Mouse (Mus musculus) neural tube, embryonic 14.5 days (tissue): Measurements from ENCODE around the gene 6030408B16Rik. TPM values are rescaled to one million over a fixed set of nuclear protein-coding genes. Genes with fewer than 3 reads are reported as not detected.
"Not testable (repeated sequence)": the region's sequence is repeated elsewhere in the genome, so short reads cannot be mapped to it uniquely, and the experiment has no call there.

ENCODE experiments used
- ATAC-seq: fragments of 200-750 bp; cut with Nextera tagmentation; 2 replicates; pipeline ENCODE4 v1.8.0; 2017; ENCODE audit warnings: low read depth, mild to moderate bottlenecking, moderate TSS enrichment, moderate library complexity
- H3K27ac ChIP-seq: fragments of 300-500 bp; sonication (generic); 2 replicates; pipeline ENCODE4 v1.5.1; 2014; ENCODE audit warnings: low read depth, mild to moderate bottlenecking, control low read depth, low read length, moderate library complexity, mixed read lengths
- H3K27me3 ChIP-seq: fragments of 300-500 bp; sonication (generic); 2 replicates; pipeline ENCODE4 v1.6.1; 2014; ENCODE audit warnings: low read length; ENCODE audit not compliant: control insufficient read depth, insufficient read depth
- H3K36me3 ChIP-seq: fragments of 300-500 bp; sonication (generic); 2 replicates; pipeline ENCODE4 v1.6.1; 2014; ENCODE audit warnings: low read length, mixed read lengths; ENCODE audit not compliant: control insufficient read depth, insufficient read depth
- H3K4me1 ChIP-seq: fragments of 300-500 bp; sonication (generic); 2 replicates; pipeline ENCODE4 v1.6.1; 2014; ENCODE audit warnings: low read length; ENCODE audit not compliant: control insufficient read depth, insufficient read depth
- H3K4me2 ChIP-seq: fragments of 300-500 bp; sonication (generic); 2 replicates; pipeline ENCODE4 v1.6.1; 2014; ENCODE audit warnings: mild to moderate bottlenecking, low read depth, low read length, control low read depth
- H3K4me3 ChIP-seq: fragments of 300-500 bp; sonication (generic); 2 replicates; pipeline ENCODE4 v1.5.1; 2014; ENCODE audit warnings: low read depth, low read length, control low read depth, mixed read lengths
- H3K9ac ChIP-seq: fragments of 300-500 bp; sonication (generic); replicated peaks from 2 replicates; pipeline ENCODE4 v1.6.1; 2014; ENCODE audit warnings: low read depth, mild to moderate bottlenecking, control low read depth, low read length, mixed read lengths
- H3K9me3 ChIP-seq: fragments of 300-500 bp; sonication (generic); 2 replicates; pipeline ENCODE4 v1.6.1; 2016; ENCODE audit warnings: low read length; ENCODE audit not compliant: control insufficient read depth
- WGBS: fragments of 180-500 bp; shearing (Covaris S2); extraction: QIAGEN DNeasy Blood & Tissue Kit; methylation state at CpG from one replicate; pipeline ENCODE4 v1.1.7; 2014; 5-methylcytosine and 5-hydroxymethylcytosine counted together
- polyA plus RNA-seq: library from polyadenylated mRNA; unstranded; fragments of >200 nt; fragmentation: Nextera tagmentation; extraction: Ambion mirVana; gene quantifications from 2 replicates; pipeline ENCODE4 v1.2.1, GENCODE M21; 2014

The 6030408B16Rik gene
- polyA plus RNA-seq, 1 experiment from 2014 or later, result 0.64 TPM

DNA sequence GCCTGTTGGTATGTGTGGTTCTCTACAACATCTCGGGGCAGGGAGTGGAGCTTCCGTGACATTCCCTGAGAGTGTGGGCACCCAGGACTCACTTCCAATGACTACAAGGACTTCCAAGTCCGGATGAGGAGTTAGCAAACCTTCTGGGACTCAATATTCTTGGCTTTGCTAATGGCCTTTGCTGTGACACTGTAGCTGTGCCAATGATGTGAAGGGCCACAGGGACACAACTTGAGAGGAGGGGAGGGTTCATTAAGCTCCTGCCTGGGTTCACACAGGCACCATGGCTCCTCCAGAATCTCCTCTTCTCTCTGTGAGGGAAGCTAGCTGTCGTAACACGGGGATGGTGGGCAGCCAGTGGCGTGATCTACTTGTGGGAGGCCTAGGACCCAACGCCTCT is 29.6 kb downstream of the 6030408B16Rik start:
- 93% methylated on average over 7 of the region's 7 CpGs for WGBS
- Histone ChIP-seq H3K9ac (no peak overlapping the region), H3K4me3 (no peak overlapping the region), H3K4me2 (no peak overlapping the region), H3K27me3 (no peaks in the 10 kb centered on the region), H3K27ac (no peak overlapping the region), H3K4me1 (no peaks in the 10 kb centered on the region), H3K36me3 (no peaks in the 10 kb centered on the region), H3K9me3 (no peaks in the 10 kb centered on the region)
- ATAC-seq, result no peak

DNA sequence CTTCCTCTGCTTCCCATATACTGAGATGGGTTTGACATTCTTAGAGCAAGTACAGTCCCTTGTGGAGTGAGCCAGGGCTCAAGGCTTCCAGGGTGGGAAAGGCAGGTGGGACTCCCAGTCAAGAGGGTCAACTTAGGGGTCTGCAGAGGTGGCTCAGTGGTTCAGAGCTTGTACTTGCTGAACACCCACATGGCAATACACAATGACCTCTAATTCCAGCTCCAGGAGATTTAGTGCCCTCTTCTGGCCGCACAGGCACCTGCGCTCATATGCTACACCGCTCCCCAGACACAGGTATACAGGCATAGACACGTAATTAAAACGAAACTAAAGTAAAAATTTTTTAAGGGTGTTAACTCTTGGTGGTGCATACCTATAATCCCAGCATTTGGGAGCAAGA is 30.5 kb downstream of the 6030408B16Rik start:
- Histone ChIP-seq H3K4me2 (no peak overlapping the region), H3K27ac (no peak overlapping the region), H3K9ac (no peak overlapping the region), H3K4me3 (no peak overlapping the region), H3K4me1 (no peaks in the 10 kb centered on the region), H3K27me3 (no peaks in the 10 kb centered on the region), H3K36me3 (no peaks in the 10 kb centered on the region), H3K9me3 (no peaks in the 10 kb centered on the region)
- WGBS, result 94% methylated on average over 5 of the region's 5 CpGs
- no peak for ATAC-seq

DNA sequence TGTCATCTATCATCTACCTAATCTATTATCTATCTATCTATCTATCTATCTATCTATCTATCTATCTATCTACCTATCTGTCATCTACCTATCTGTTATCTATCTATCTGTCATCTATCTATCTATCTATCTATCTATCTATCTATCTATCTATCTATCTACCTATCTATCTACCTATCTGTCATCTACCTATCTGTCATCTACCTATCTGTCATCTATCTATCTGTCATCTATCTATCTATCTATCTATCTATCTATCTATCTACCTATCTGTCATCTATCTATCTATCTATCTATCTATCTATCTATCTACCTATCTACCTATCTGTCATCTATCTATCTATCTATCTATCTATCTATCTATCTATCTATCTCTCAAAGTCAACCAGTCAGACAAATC is 31.4 kb downstream of the 6030408B16Rik start:
- H3K4me3 ChIP-seq, H3K9me3 ChIP-seq, H3K4me1 ChIP-seq, H3K27ac ChIP-seq, H3K9ac ChIP-seq, H3K4me2 ChIP-seq, H3K36me3 ChIP-seq, H3K27me3 ChIP-seq, ATAC-seq: not testable (repeated sequence)

DNA sequence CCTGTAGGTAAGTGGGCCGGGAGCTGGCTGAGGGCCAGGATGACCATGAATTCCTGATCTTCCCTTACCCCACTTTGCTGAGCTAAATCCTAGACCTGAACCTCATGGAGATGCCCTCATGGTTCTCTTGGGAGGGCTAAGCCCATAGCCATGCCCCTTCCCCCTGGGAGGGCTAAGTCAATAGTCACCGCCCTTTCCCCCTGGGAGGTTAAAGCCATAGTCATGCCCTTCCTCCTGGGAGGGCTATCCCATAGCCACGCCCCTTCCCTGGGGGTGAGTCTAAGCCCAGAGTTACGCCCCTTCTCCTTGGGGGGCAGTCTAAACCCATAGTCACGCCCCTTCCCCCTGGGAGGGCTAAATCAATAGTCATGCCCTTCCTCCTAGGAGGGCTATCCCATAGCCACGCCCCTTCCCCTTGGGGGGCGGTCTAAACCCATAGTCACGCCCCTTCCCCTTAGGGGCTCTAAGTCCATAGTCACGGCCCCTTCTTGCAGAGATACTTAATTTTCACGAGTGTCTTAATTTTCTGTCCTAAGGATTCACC is 33.1 kb downstream of the 6030408B16Rik start:
- no peaks in the 10 kb centered on the region for H3K27me3 ChIP-seq
- WGBS, result 28% methylated on average over 9 of the region's 10 CpGs
- no peak overlapping the region for H3K4me3 ChIP-seq
- ATAC-seq, result no peak
- H3K9ac ChIP-seq, result no peak overlapping the region
- no peaks in the 10 kb centered on the region for H3K36me3 ChIP-seq
- H3K4me2 ChIP-seq, result no peak overlapping the region
- H3K9me3 ChIP-seq, result no peaks in the 10 kb centered on the region
- no peaks in the 10 kb centered on the region for H3K4me1 ChIP-seq
- no peak overlapping the region for H3K27ac ChIP-seq

DNA sequence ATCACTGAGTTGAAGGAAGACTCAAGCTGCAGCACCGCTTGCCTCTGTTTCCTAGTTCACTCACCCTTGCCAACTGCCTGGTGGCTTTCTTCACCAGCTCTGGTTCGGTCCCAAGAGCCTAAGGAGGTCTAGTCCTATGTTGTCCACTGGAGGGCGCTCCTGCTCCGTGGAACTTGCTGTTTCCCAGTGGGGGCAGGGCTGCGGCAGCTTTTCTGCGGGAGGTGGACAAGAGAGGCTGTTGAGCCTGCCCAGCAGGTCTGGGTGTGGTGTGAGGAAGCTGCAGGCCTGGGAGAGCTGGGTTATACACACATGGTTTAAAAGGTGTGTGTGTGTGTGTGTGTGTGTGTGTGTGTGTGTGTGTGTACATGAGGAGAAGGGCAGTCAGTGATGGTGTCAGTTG is 34.3 kb downstream of the 6030408B16Rik start:
- H3K27ac ChIP-seq, result no peak overlapping the region
- H3K36me3 ChIP-seq, result no peaks in the 10 kb centered on the region
- no peak overlapping the region for H3K9ac ChIP-seq
- H3K4me2 ChIP-seq, result no peak overlapping the region
- no peaks in the 10 kb centered on the region for H3K9me3 ChIP-seq
- ATAC-seq, result no peak
- H3K27me3 ChIP-seq, result no peaks in the 10 kb centered on the region
- WGBS, result 5% methylated on average over 6 of the region's 6 CpGs
- no peaks in the 10 kb centered on the region for H3K4me1 ChIP-seq
- no peak overlapping the region for H3K4me3 ChIP-seq

DNA sequence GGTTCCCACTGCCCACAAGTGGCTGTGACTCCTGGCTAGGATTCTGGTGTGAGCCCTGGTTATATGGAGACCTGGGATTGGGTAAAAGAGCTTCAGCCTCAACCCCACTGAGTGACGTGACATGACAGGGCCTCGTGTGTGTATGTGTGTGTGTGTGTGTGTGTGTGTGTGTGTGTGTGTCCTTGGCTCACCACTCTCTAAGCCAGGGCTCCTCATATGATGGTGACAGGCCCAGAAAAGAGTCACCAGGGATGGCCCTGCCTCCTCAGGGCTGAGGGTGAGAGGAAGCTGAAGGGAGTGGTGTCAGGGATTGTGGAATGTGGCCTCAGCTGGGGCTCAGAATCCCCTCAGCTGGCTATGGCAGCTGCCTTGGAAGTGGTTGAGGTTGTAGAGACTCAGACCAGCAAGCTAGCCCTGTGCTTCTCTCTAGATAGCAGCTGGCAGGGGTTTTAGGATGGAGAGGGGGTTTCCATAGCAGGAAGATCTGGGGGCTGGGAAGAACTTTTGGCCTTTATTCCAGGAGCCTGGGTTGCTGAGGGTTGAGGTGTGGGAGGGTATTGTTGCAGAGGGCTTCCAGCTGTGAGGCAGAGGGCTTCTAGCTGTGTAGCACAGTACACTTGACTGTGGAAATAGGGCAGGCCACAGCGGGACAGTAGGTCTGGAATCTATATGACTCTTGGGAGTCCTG is 36.0 kb downstream of the 6030408B16Rik start:
- Histone ChIP-seq H3K27me3 (no peaks in the 10 kb centered on the region), H3K9ac (no peak overlapping the region), H3K27ac (no peak overlapping the region), H3K4me2 (no peak overlapping the region), H3K36me3 (no peaks in the 10 kb centered on the region), H3K4me3 (no peak overlapping the region), H3K9me3 (no peaks in the 10 kb centered on the region), H3K4me1 (no peaks in the 10 kb centered on the region)
- WGBS, result 49% methylated on average over 3 of the region's 3 CpGs
- ATAC-seq, result no peak

DNA sequence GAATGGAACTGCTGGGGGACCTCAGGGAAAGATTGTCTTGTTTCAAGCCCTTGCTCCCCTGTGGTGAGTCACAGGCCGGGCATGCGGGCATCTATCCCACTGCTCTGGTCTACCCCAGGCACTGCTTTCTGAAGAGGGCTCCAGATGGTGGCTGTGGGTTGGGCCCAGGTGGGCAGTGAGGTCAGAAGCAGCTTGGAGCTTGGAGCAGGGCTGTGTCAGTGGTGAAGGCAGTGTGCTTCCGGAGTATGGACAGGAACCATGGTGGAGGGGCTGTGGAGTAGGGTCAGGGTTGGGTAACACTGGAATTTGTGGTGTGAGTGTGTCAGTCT is 36.5 kb downstream of the 6030408B16Rik start:
- Histone ChIP-seq H3K27me3 (no peaks in the 10 kb centered on the region), H3K4me1 (no peaks in the 10 kb centered on the region), H3K4me2 (no peak overlapping the region), H3K27ac (no peak overlapping the region), H3K36me3 (no peaks in the 10 kb centered on the region), H3K9ac (no peak overlapping the region), H3K4me3 (no peak overlapping the region), H3K9me3 (no peaks in the 10 kb centered on the region)
- no peak for ATAC-seq
- 75% methylated on average over 3 of the region's 3 CpGs for WGBS

DNA sequence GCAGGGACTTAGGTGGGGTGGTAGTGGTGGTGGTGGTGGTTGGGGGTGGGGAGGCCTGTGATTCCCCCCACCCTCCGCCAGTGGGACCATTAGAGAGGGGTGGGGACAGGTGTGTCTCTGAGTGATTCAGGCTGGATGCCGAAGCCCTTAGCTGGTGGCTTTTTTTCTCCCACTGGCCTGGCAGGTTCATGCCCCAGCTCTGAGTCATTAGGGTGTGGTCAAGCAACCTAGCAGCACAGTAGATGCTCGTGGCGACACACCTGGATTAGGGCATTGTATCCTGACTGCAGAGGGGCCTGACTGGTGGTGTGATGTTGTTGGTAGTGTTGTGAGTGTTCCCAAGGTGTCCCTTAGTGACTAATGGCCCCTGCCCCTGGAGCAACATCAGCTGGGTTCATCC is 38.1 kb downstream of the 6030408B16Rik start:
- WGBS, result 86% methylated on average over 4 of the region's 4 CpGs
- Histone ChIP-seq H3K36me3 (no peaks in the 10 kb centered on the region), H3K9me3 (no peaks in the 10 kb centered on the region), H3K9ac (no peak overlapping the region), H3K27ac (no peak overlapping the region), H3K27me3 (no peaks in the 10 kb centered on the region), H3K4me3 (no peak overlapping the region), H3K4me1 (no peaks in the 10 kb centered on the region), H3K4me2 (no peak overlapping the region)
- no peak for ATAC-seq

DNA sequence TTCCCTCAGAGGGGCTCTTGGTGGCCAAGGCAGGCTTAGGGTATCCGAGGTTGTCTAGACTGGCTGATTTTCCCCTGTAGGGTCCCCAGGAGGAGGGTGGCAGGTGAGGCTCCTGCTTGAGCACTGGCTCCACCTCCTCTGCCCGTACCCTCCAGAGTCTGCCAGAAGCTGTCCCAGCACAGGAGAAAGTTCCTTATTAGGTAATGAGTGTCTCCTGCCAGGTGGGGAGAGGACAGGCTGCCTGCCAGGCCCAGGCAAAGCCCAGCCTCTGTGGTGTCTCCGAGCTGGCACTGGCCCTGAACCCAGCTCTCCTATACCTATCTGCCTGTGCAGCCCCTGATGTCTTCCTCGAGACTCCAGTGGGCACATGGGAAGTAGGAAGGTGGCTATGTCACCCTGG is 39.4 kb downstream of the 6030408B16Rik start:
- no peak overlapping the region for H3K4me2 ChIP-seq
- H3K9ac ChIP-seq, result no peak overlapping the region
- no peak overlapping the region for H3K27ac ChIP-seq
- no peak for ATAC-seq
- H3K36me3 ChIP-seq, result no peaks in the 10 kb centered on the region
- no peaks in the 10 kb centered on the region for H3K4me1 ChIP-seq
- no peak overlapping the region for H3K4me3 ChIP-seq
- H3K27me3 ChIP-seq, result no peaks in the 10 kb centered on the region
- H3K9me3 ChIP-seq, result no peaks in the 10 kb centered on the region
- WGBS, result 75% methylated on average over 4 of the region's 4 CpGs
